Mouse (Mus musculus) embryonic facial prominence, embryonic 15.5 days (tissue): ENCODE measurements around the gene Chn2. TPM values are rescaled to one million over a fixed set of nuclear protein-coding genes. Genes with fewer than 3 reads are reported as not detected.

Experiments
- ATAC-seq: fragments of 200-750 bp; cut with Nextera tagmentation; 2 replicates; pipeline ENCODE4 v1.8.0; 2017; ENCODE audit warnings: low read depth, moderate TSS enrichment; ENCODE audit not compliant: insufficient number of reproducible peaks, low FRiP score, low TSS enrichment
- H3K27ac ChIP-seq: fragments of 300-500 bp; sonication (generic); replicated peaks from 2 replicates; pipeline ENCODE4 v1.5.1; 2015; ENCODE audit warnings: mild to moderate bottlenecking, inconsistent platforms
- H3K27me3 ChIP-seq: fragments of 300-500 bp; sonication (generic); 2 replicates; pipeline ENCODE4 v1.6.1; 2015; ENCODE audit warnings: inconsistent platforms
- H3K36me3 ChIP-seq: fragments of 300-500 bp; sonication (generic); 2 replicates; pipeline ENCODE4 v1.6.1; 2015; ENCODE audit warnings: mild to moderate bottlenecking, inconsistent platforms
- H3K4me1 ChIP-seq: fragments of 300-500 bp; sonication (generic); 2 replicates; pipeline ENCODE4 v1.6.1; 2015; ENCODE audit warnings: inconsistent platforms
- H3K4me2 ChIP-seq: fragments of 300-500 bp; sonication (generic); replicated peaks from 2 replicates; pipeline ENCODE4 v1.6.1; 2015; ENCODE audit warnings: mild to moderate bottlenecking, inconsistent platforms
- H3K4me3 ChIP-seq: fragments of 300-500 bp; sonication (generic); replicated peaks from 2 replicates; pipeline ENCODE4 v1.5.1; 2015; ENCODE audit warnings: mild to moderate bottlenecking, inconsistent platforms
- H3K9ac ChIP-seq: fragments of 300-500 bp; sonication (generic); 2 replicates; pipeline ENCODE4 v1.6.1; 2015; ENCODE audit warnings: inconsistent platforms
- H3K9me3 ChIP-seq: fragments of 300-500 bp; sonication (generic); replicated peaks from 2 replicates; pipeline ENCODE4 v1.6.1; 2016; ENCODE audit warnings: inconsistent platforms
- WGBS: fragments of 180-500 bp; shearing (Covaris S2); methylation state at CpG from one replicate; pipeline ENCODE4 v1.1.7; 2015; 5-methylcytosine and 5-hydroxymethylcytosine counted together
- polyA plus RNA-seq: library from polyadenylated mRNA; unstranded; fragments of >200 nt; fragmentation: Nextera tagmentation; extraction: Ambion mirVana; gene quantifications from 2 replicates; pipeline ENCODE4 v1.2.1, GENCODE M21; 2015

Gene Chn2
- polyA plus RNA-seq, 1 experiment from 2014 or later, result 12.2 TPM

DNA sequence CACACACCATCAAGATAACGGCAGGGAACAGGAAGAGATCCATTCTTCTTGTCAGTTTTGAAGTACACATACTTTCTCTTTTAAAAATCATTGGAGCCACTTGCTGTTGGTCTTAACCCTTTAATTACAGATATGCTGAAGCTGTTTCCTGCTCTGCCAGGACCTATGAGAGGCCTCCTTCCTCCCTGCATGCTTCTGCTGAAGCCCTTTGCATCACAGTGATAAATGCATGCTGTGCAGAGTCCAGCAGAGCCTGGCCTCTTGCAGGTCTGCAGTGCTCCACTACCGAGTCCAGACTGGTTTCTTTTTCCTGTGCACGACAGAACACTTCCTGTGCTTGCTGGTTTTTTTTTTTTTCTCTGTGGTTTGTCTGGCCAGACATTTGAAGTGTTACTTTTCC, 119.0 kb downstream of the Chn2 start:
- no peak for ATAC-seq

DNA sequence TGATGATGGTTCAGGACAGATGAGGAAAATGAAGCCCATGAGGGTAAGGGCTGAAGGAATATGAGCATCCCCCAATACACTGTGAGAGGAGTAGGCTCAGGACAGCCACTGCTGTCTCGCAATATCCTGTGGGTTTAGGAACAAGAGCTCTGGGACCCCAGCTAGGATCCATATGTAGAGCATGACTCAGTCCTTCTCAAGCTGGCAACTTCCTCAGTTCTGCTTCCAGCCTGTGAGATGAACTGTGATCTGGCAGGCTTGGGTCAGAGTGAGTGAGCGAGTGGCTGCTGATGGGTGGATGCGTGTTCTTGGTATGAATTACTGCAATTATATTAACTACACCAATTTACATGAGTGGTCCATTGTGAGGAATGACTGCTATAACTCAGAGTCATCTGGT, 121.3 kb downstream of the Chn2 start:
- H3K4me1 ChIP-seq, result 0 out of 2 replicates have a peak, but pooled peaks cover 8% of the 10 kb centered on the region
- H3K9ac ChIP-seq, result no peak overlapping the region
- 91% methylated on average over 3 of the region's 3 CpGs for WGBS
- no peaks in the 10 kb centered on the region for H3K36me3 ChIP-seq
- ATAC-seq, result no peak
- no peak overlapping the region for H3K27ac ChIP-seq
- no peaks in the 10 kb centered on the region for H3K27me3 ChIP-seq
- H3K9me3 ChIP-seq, result no peaks in the 10 kb centered on the region
- H3K4me3 ChIP-seq, result no peak overlapping the region
- H3K4me2 ChIP-seq, result no peak overlapping the region

More for the DNA sequence above, 119.0 kb downstream of the Chn2 start:
- Histone ChIP-seq H3K4me1 (0 out of 2 replicates have a peak, but pooled peaks cover 8% of the 10 kb centered on the region), H3K27ac (no peak overlapping the region), H3K9ac (no peak overlapping the region), H3K4me3 (no peak overlapping the region), H3K27me3 (no peaks in the 10 kb centered on the region), H3K36me3 (no peaks in the 10 kb centered on the region), H3K9me3 (no peaks in the 10 kb centered on the region), H3K4me2 (no peak overlapping the region)
- WGBS, result 22% methylated on average over 3 of the region's 3 CpGs

DNA sequence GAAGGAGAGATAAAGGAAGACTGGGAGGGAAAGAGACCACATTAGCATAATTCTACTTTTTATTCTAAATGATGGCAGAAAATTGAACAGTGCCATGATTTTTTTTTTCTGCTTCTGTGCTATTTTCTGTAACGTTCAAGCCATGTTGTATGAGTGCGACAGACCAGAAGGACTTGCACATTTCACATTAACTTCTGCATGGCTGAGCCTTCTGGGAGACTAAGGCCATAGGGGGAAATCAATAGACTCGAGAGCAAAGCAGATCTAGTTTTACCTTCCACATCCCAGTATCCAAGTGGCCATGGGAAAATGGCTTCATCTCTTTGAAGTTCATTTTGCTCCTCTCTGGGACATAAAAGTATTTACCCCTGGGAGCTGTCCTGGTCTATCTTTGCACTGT, 121.9 kb downstream of the Chn2 start:
- H3K27ac ChIP-seq, result no peak overlapping the region
- no peak for ATAC-seq
- WGBS, result 83% methylated on average over 3 of the region's 3 CpGs

DNA sequence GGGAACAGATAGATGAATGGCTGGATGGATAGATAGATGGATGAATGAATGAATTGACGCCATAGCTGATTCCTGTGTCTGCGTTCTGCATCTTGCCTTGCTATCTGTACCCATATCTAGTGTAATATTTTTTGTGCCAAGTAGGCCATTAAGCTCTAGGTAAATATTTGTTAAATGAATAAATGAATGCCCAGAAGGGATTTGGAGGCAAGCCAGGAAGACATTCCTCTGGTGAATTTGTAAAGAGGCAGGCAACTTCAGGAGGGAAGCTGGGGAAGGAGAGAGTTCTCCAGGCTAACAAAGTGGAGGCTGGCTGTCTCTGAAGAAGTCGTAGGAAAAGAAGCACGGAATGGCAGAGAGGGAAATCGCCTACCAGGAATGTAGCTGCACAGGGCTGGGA, 123.0 kb downstream of the Chn2 start:
- no peak overlapping the region for H3K4me3 ChIP-seq
- H3K9ac ChIP-seq, result no peak overlapping the region
- 56% methylated on average over 5 of the region's 5 CpGs for WGBS
- no peak overlapping the region for H3K4me2 ChIP-seq
- H3K27me3 ChIP-seq, result no peaks in the 10 kb centered on the region
- no peak overlapping the region for H3K27ac ChIP-seq
- H3K36me3 ChIP-seq, result no peaks in the 10 kb centered on the region
- no peaks in the 10 kb centered on the region for H3K9me3 ChIP-seq
- 0 out of 2 replicates have a peak, but pooled peaks cover 8% of the 10 kb centered on the region for H3K4me1 ChIP-seq
- no peak for ATAC-seq

More for the DNA sequence above, 121.9 kb downstream of the Chn2 start:
- no peak overlapping the region for H3K9ac ChIP-seq
- no peak overlapping the region for H3K4me2 ChIP-seq
- H3K9me3 ChIP-seq, result no peaks in the 10 kb centered on the region
- 0 out of 2 replicates have a peak, but pooled peaks cover 8% of the 10 kb centered on the region for H3K4me1 ChIP-seq
- H3K27me3 ChIP-seq, result no peaks in the 10 kb centered on the region
- H3K36me3 ChIP-seq, result no peaks in the 10 kb centered on the region
- H3K4me3 ChIP-seq, result no peak overlapping the region

DNA sequence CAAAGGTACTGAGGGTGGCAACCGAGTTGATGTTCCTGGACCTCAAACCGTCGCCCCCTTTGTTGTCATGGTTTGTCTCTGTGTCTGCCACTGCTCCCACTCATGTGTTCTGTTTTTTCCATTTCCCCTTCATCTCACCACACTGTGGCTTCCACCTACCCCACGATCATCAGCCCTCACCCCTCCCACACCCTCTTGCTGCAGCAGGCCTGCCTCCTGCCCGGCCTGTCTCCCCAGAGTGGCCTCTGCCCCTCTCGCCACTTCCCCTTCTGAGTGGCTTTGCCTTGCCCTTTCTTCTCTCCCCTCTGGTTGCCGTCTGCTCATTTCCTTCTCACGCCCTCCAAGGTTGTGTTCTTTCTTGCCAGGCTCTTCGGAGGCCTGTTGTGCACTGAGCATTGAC, 123.4 kb downstream of the Chn2 start:
- Histone ChIP-seq H3K9ac (no peak overlapping the region), H3K4me1 (0 out of 2 replicates have a peak, but pooled peaks cover 8% of the 10 kb centered on the region), H3K36me3 (no peaks in the 10 kb centered on the region), H3K9me3 (no peaks in the 10 kb centered on the region), H3K27me3 (no peaks in the 10 kb centered on the region), H3K4me3 (no peak overlapping the region), H3K4me2 (no peak overlapping the region), H3K27ac (no peak overlapping the region)
- ATAC-seq, result no peak
- WGBS, result 65% methylated on average over 9 of the region's 9 CpGs

DNA sequence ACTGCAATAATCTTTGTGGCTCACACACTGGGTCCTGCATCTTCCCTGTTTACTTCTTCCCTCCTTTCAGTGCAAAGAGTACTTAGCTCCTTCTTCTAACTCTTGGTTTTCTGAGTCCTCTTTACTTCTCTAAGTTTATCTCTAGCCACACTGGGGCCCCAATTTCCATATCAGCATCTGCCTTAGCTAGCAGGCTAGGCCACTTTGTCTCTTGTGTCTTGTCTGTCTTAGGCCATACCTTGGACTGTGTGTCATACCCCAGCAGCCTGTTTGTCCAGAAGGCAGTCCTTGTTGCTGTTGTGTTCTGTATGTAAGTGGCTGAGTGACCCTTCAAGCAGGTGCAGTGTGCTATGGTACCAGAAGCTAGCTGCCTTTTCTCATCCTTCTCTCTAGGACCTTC, 124.3 kb downstream of the Chn2 start:
- no peaks in the 10 kb centered on the region for H3K36me3 ChIP-seq
- no peak overlapping the region for H3K4me2 ChIP-seq
- H3K9ac ChIP-seq, result no peak overlapping the region
- H3K9me3 ChIP-seq, result no peaks in the 10 kb centered on the region
- H3K27ac ChIP-seq, result no peak overlapping the region
- no peaks in the 10 kb centered on the region for H3K27me3 ChIP-seq
- no peak overlapping the region for H3K4me3 ChIP-seq
- H3K4me1 ChIP-seq, result 0 out of 2 replicates have a peak, but pooled peaks cover 8% of the 10 kb centered on the region
- no peak for ATAC-seq

DNA sequence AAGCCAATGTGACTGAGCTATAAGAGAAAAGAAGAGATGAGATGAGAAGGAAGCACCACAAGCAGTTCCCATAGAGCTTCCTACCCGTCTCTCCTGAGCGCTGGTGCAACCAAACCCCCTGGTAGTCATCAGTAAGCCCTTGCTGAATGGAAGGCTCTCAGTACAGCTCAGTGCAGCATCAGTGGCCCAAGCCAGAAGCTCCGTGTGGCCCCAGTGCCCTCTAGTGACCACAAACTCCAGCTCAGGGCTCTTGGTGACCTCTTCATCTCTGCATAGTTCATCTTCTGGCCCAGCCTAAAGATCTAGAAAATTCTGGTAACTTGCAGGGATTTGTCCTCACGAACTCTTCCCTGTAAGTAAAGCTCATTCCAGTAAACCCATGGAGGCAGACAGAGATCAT, 125.4 kb downstream of the Chn2 start:
- H3K9me3 ChIP-seq, result no peaks in the 10 kb centered on the region
- WGBS, result 55% methylated on average over 4 of the region's 4 CpGs
- H3K4me1 ChIP-seq, result 0 out of 2 replicates have a peak, but pooled peaks cover 8% of the 10 kb centered on the region
- H3K27me3 ChIP-seq, result no peaks in the 10 kb centered on the region
- no peak overlapping the region for H3K4me2 ChIP-seq
- no peak overlapping the region for H3K27ac ChIP-seq
- H3K4me3 ChIP-seq, result no peak overlapping the region
- H3K36me3 ChIP-seq, result no peaks in the 10 kb centered on the region
- no peak overlapping the region for H3K9ac ChIP-seq
- ATAC-seq, result no peak

DNA sequence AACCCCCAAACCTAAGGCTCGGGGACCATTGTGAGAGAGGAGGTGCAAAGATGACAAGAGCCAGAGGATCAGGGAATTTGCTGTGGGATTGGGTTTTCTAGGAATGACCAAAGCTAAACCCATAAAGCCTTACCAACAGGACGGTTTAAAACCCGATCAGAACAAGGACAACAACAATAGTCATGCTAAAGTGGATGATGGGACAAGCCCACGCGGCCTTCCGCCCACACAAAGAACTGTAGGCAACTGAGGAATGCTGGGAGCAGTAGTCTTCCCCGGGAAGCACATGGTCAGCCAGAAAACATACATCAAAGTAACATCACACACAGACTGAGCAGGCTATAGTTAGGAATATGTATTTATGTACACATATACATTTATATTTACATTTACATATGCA, 125.9 kb downstream of the Chn2 start:
- no peak overlapping the region for H3K9ac ChIP-seq
- no peak overlapping the region for H3K4me2 ChIP-seq
- H3K4me1 ChIP-seq, result 0 out of 2 replicates have a peak, but pooled peaks cover 8% of the 10 kb centered on the region
- no peaks in the 10 kb centered on the region for H3K9me3 ChIP-seq
- H3K36me3 ChIP-seq, result no peaks in the 10 kb centered on the region
- H3K27ac ChIP-seq, result no peak overlapping the region
- no peak overlapping the region for H3K4me3 ChIP-seq
- no peaks in the 10 kb centered on the region for H3K27me3 ChIP-seq
- WGBS, result 82% methylated on average over 7 of the region's 7 CpGs
- ATAC-seq, result no peak

DNA sequence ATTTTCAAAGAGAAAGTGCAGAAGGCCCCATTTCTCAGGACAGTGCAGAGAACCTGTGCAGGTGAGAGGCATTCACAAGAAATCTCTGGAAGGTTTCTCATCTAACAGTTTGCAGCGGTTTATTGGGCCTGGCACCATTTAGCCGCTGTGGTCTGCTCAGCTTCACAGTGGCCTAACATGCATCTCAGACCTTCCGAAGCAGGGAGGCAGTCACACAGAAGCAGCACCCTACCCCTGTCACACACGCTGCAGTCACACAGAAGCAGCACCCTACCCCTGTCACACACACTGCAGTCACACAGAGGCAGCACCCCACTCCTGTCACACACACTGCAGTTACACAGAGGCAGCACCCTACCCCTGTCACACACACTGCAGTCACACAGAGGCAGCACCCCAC, 126.5 kb downstream of the Chn2 start:
- no peak for ATAC-seq
- WGBS, result 82% methylated on average over 4 of the region's 4 CpGs
- Histone ChIP-seq H3K4me1 (0 out of 2 replicates have a peak, but pooled peaks cover 8% of the 10 kb centered on the region), H3K27ac (no peak overlapping the region), H3K9me3 (no peaks in the 10 kb centered on the region), H3K9ac (no peak overlapping the region), H3K27me3 (no peaks in the 10 kb centered on the region), H3K4me2 (no peak overlapping the region), H3K4me3 (no peak overlapping the region), H3K36me3 (no peaks in the 10 kb centered on the region)

DNA sequence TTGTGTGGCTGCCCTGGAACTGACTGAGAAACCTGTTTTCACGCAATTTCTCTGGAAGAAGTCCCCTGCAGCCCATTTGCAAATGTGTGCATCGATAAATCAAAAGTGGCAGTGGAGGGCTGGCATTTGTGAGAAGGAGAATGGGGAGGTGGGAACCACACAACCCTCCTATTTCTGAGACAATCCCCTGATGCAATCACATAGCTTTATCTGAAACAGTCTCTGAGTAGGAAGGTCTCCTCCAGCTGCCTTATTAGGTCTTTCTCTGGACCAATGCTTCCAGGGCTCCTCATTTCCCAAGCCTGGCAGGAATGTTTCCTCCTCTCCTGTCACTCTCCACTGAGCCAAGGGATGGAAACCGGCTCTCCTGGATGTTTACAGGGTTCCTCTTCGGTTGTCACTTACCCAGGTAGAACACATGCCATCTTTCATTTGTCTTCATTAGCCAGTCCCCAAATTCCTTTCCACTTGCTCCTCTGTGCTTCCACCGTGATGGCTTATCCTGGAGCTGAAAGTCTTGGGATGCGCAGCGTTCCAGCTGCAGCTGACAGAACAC, 127.7 kb downstream of the Chn2 start:
- H3K4me3 ChIP-seq, result no peak overlapping the region
- no peak overlapping the region for H3K9ac ChIP-seq
- 59% methylated on average over 7 of the region's 7 CpGs for WGBS
- no peak overlapping the region for H3K27ac ChIP-seq
- H3K4me1 ChIP-seq, result 0 out of 2 replicates have a peak, but pooled peaks cover 8% of the 10 kb centered on the region
- no peak for ATAC-seq
- H3K27me3 ChIP-seq, result no peaks in the 10 kb centered on the region
- no peaks in the 10 kb centered on the region for H3K36me3 ChIP-seq
- no peak overlapping the region for H3K4me2 ChIP-seq
- H3K9me3 ChIP-seq, result no peaks in the 10 kb centered on the region

- Histone ChIP-seq H3K36me3 (no peaks in the 10 kb centered on the region), H3K27ac (no peak overlapping the region), H3K27me3 (no peaks in the 10 kb centered on the region), H3K4me3 (no peak overlapping the region), H3K4me2 (no peak overlapping the region), H3K9me3 (no peaks in the 10 kb centered on the region), H3K4me1 (no peaks in the 10 kb centered on the region), H3K9ac (no peak overlapping the region)
- no peak for ATAC-seq
- 71% methylated on average over 11 of the region's 11 CpGs for WGBS
Observed at GRCm38 (mm10) chr6:54170286-54170894, 131.0 kb downstream of the Chn2 start.

DNA sequence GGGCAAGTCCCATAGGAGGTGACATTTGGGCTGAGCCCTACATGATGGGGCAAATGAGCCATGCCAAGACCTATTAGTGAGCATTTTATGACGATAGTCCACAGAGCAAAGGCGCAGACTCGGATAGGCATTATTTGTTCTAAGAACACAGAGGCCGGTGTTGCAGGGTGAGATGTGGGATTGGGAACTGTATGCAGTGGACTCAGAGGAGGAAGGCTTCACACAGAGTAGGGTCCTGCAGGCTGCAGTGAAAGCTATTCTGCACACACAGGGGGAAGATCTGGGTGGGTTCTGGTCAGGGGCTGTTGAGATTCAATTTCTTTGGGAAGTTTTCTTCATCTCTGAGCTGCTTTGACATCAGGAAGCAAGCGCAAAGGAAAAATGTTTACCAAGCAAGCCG, 132.0 kb downstream of the Chn2 start:
- no peak for ATAC-seq
- WGBS, result 81% methylated on average over 6 of the region's 6 CpGs
- no peak overlapping the region for H3K4me3 ChIP-seq

More for the DNA sequence above, 132.0 kb downstream of the Chn2 start:
- no peaks in the 10 kb centered on the region for H3K9me3 ChIP-seq
- H3K4me2 ChIP-seq, result no peak overlapping the region
- no peaks in the 10 kb centered on the region for H3K4me1 ChIP-seq
- H3K36me3 ChIP-seq, result no peaks in the 10 kb centered on the region
- no peaks in the 10 kb centered on the region for H3K27me3 ChIP-seq
- no peak overlapping the region for H3K27ac ChIP-seq
- no peak overlapping the region for H3K9ac ChIP-seq
